Mouse (Mus musculus): ENCODE results near the gene Fxyd7. TPM values are rescaled to one million over a fixed set of nuclear protein-coding genes. Genes with fewer than 3 reads are reported as not detected.
A peak's percentile ranks its signal among the peaks of the same experiment; 100 is the strongest.

Gene Fxyd7
- 8.7 and 12.6 TPM in 2 replicates for polyA plus RNA-seq (2014; fragmentation: Nextera tagmentation; extraction: Ambion mirVana)

DNA sequence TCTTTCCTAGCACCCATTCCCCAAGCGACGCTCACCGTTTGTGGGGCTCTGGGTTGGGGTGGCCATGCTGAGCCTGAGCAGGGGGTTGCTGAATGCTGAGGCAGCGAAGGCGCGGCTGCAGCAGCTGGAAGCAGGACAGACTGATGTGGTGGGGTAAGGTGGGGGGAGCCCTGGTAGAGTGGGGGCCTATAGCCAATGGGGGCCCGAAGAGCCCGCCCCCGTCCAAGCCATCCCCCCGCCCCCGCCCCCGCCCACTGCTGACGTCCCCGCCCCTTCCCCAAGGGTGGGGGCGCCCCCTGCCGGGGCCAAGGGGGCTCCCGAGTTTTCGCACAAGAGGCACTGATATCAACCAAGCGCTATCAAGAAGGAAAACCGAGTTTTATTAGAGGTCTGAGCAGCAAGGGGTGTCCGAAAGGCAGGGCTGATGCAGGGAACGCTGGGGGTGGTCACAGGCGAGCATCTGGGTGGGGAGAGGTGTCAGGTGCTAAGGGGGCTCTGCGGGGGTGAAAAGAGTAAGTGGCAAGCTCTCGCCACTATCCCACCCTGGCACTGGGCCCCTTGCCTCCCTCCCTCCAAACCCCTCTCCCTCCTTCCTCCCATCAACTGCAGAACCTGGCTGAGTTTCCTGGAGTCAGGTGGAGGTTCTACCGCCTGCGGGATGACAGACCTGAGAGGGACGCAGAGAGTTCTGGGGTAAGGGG is at the start of gene Fxyd7:
Gene Fxyd7 (minus strand): TSS at position 147 of the 701 bp plus-strand sequence.
- peak within 1 kb of the TSS; percentile 31; the same call in 1 of the 2 replicates for H3K9ac ChIP-seq (ENCODE audit: low read depth, low read length)
- peaks cover 7% of the 10 kb centered on the region for H3K4me1 ChIP-seq (replicated peaks; ENCODE audit: control insufficient read depth, insufficient read depth, low read length)
- no peak within 1 kb of the TSS for H3K27ac ChIP-seq (ENCODE audit: low read depth, low read length)
- H3K9me3 ChIP-seq (ENCODE audit: control insufficient read depth, low read length), result no peaks in the 10 kb centered on the region
- ATAC-seq (ENCODE audit: low FRiP score), result no peak
- H3K36me3 ChIP-seq (ENCODE audit: control insufficient read depth, insufficient read depth, low read length), result no peaks in the 10 kb centered on the region
- 2% methylated on average over 26 of the region's 28 CpGs for WGBS
- DNase-seq (ENCODE audit: low spot score), result no peak
- H3K4me3 ChIP-seq (ENCODE audit: low read depth, low read length), result peak within 1 kb of the TSS; percentile 23
- H3K4me2 ChIP-seq (replicated peaks; ENCODE audit: low read depth, low read length), result peak within 1 kb of the TSS; percentile 29
- H3K27me3 ChIP-seq (ENCODE audit: control insufficient read depth, insufficient read depth, low read length), result peaks cover 53% of the 10 kb centered on the region

- WGBS, result 86% methylated on average over 14 of the region's 14 CpGs
- ATAC-seq (ENCODE audit: low FRiP score), result no peak
- no peaks in the 10 kb centered on the region for H3K36me3 ChIP-seq (ENCODE audit: control insufficient read depth, insufficient read depth, low read length)
- H3K9me3 ChIP-seq (ENCODE audit: control insufficient read depth, low read length), result no peaks in the 10 kb centered on the region
- H3K4me2 ChIP-seq (replicated peaks; ENCODE audit: low read depth, low read length), result no peak overlapping the region
- H3K9ac ChIP-seq (ENCODE audit: low read depth, low read length), result no peak overlapping the region
- no peak overlapping the region for H3K4me3 ChIP-seq (ENCODE audit: low read depth, low read length)
- H3K27me3 ChIP-seq (ENCODE audit: control insufficient read depth, insufficient read depth, low read length), result no peaks in the 10 kb centered on the region
- DNase-seq (ENCODE audit: low spot score), result no peak
- H3K4me1 ChIP-seq (replicated peaks; ENCODE audit: control insufficient read depth, insufficient read depth, low read length), result no peaks in the 10 kb centered on the region
- H3K27ac ChIP-seq (ENCODE audit: low read depth, low read length), result no peak overlapping the region
Observed at GRCm38 (mm10) chr7:31100786-31101185, 49.5 kb upstream of the Fxyd7 start.

DNA sequence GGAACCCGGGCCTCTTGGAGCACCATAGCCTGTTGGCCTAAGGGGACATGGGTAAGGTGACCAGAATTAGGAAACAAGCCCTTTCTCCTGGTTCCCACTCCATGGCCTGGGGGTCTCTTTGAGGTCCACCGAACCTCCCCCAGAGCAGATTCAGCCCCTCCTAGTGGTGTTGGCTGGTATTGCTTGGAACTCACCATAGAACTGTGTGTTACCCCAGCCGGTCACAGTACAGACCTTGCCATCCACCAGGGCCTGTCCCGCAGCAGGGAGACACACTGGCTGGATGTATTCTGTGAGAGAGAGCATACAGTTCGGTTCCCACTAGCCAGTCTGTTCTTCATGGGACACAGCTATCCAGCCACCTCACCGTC is 48.3 kb upstream of the Fxyd7 start:
- Histone ChIP-seq H3K4me1 (replicated peaks; ENCODE audit: control insufficient read depth, insufficient read depth, low read length) (no peaks in the 10 kb centered on the region), H3K9ac (ENCODE audit: low read depth, low read length) (no peak overlapping the region), H3K36me3 (ENCODE audit: control insufficient read depth, insufficient read depth, low read length) (no peaks in the 10 kb centered on the region), H3K27me3 (ENCODE audit: control insufficient read depth, insufficient read depth, low read length) (no peaks in the 10 kb centered on the region), H3K27ac (ENCODE audit: low read depth, low read length) (no peak overlapping the region), H3K4me3 (ENCODE audit: low read depth, low read length) (no peak overlapping the region), H3K4me2 (replicated peaks; ENCODE audit: low read depth, low read length) (no peak overlapping the region), H3K9me3 (ENCODE audit: control insufficient read depth, low read length) (no peaks in the 10 kb centered on the region)
- DNase-seq (ENCODE audit: low spot score) (no peak), ATAC-seq (ENCODE audit: low FRiP score) (no peak)
- 82% methylated on average over 6 of the region's 6 CpGs for WGBS

DNA sequence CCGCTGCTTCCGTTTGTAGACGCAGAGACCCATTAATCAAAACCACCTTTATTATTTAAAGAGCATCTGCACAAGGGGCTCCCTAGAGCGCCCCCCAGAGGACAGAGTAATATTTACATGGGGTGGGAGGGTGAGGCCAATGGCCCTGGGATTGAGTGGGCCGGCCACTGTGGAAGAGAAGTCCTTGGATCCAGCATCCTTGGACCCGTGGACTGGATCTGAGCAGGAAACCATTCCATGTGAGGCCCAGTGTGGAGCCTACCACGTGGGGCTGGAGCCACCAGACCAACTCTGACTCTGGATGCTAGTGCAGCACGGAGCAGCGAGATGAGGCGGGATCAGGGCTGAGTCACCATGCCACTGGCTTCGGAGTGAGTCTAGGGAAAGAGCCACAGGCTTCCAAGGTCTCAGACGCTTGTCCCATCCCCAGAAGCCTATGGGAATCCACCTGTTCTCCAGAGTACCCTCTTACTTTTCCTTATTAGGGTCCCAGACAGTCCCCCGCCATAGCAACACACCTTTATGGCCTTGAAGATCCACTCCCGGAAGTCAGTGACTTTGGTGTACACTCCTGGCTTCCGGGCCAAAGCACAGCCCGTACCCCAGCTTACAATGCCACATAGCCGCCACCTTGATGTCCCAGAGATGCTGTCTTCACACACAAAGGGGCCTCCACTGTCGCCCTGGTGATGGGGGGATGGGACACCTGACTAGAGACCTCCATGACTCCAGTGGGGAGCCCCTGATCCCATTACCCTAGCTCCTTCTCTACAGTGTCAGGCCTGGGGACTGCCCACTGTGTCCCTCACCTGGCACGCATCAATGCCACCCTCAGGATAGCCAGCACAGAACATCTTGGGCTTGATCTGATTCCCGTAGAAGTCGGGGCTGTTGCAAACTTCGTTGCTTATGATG is 47.7 kb upstream of the Fxyd7 start:
- DNase-seq (ENCODE audit: low spot score) (no peak), ATAC-seq (ENCODE audit: low FRiP score) (no peak)
- WGBS, result 77% methylated on average over 22 of the region's 22 CpGs

GRCm38 (mm10) chr7:31097583-31098248 is 46.4 kb upstream of the Fxyd7 start:
- WGBS, result 17% methylated on average over 12 of the region's 20 CpGs
- 0 out of 2 replicates have a peak overlapping the region, but pooled peaks have one; percentile 6 for H3K4me3 ChIP-seq (ENCODE audit: low read depth, low read length)
- H3K27me3 ChIP-seq (ENCODE audit: control insufficient read depth, insufficient read depth, low read length), result no peaks in the 10 kb centered on the region
- no peak overlapping the region for H3K27ac ChIP-seq (ENCODE audit: low read depth, low read length)
- DNase-seq (ENCODE audit: low spot score) (peak; percentile 96), ATAC-seq (ENCODE audit: low FRiP score) (peak; percentile 91)
- no peaks in the 10 kb centered on the region for H3K4me1 ChIP-seq (replicated peaks; ENCODE audit: control insufficient read depth, insufficient read depth, low read length)
- H3K4me2 ChIP-seq (replicated peaks; ENCODE audit: low read depth, low read length), result peak overlapping the region; percentile 21
- no peaks in the 10 kb centered on the region for H3K9me3 ChIP-seq (ENCODE audit: control insufficient read depth, low read length)
- H3K36me3 ChIP-seq (ENCODE audit: control insufficient read depth, insufficient read depth, low read length), result no peaks in the 10 kb centered on the region
- H3K9ac ChIP-seq (ENCODE audit: low read depth, low read length), result no peak overlapping the region

More for the DNA sequence above, 47.7 kb upstream of the Fxyd7 start:
- no peak overlapping the region for H3K9ac ChIP-seq (ENCODE audit: low read depth, low read length)
- no peaks in the 10 kb centered on the region for H3K4me1 ChIP-seq (replicated peaks; ENCODE audit: control insufficient read depth, insufficient read depth, low read length)
- no peaks in the 10 kb centered on the region for H3K27me3 ChIP-seq (ENCODE audit: control insufficient read depth, insufficient read depth, low read length)
- no peak overlapping the region for H3K4me2 ChIP-seq (replicated peaks; ENCODE audit: low read depth, low read length)
- H3K27ac ChIP-seq (ENCODE audit: low read depth, low read length), result no peak overlapping the region
- H3K36me3 ChIP-seq (ENCODE audit: control insufficient read depth, insufficient read depth, low read length), result no peaks in the 10 kb centered on the region
- H3K9me3 ChIP-seq (ENCODE audit: control insufficient read depth, low read length), result no peaks in the 10 kb centered on the region
- H3K4me3 ChIP-seq (ENCODE audit: low read depth, low read length), result no peak overlapping the region

DNA sequence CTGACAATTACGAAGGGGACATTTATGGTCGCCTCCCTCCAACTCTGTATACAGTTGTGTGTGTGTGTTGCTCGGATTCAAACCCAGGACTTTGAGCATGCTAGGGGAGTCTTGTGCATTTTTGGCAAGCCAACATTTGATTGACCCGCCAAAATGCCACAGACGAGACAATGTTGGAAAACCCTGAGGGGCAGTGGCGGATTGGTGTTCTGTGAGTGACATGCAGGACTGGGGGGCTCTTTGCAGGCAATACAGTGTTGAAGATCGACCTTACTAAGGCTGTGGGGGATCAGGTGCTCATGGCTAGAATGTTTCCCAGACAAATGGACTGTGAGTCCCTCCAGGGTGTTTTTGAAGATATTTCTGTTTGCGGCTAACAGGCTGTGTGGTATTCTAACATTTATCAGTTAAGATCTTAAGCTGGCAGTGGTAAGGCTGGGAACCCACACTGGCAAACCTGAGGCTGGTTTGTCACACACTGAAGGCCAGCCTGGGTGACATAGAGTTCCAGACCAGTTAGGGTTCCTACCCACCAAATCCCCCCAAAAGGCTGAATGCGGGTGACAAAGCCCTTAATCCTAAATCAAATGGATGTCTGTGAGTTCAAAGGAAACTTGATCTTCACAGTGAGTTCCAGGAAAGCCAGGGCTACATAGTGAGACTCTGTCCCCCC is 45.8 kb upstream of the Fxyd7 start:
- Histone ChIP-seq H3K4me2 (replicated peaks; ENCODE audit: low read depth, low read length) (no peak overlapping the region), H3K4me1 (replicated peaks; ENCODE audit: control insufficient read depth, insufficient read depth, low read length) (no peaks in the 10 kb centered on the region)
- DNase-seq (ENCODE audit: low spot score), result no peak

GRCm38 (mm10) chr7:31094774-31095501 is 43.7 kb upstream of the Fxyd7 start:
- Histone ChIP-seq H3K4me3 (ENCODE audit: low read depth, low read length) (no peak overlapping the region), H3K4me2 (replicated peaks; ENCODE audit: low read depth, low read length) (no peak overlapping the region), H3K36me3 (ENCODE audit: control insufficient read depth, insufficient read depth, low read length) (no peaks in the 10 kb centered on the region), H3K27me3 (ENCODE audit: control insufficient read depth, insufficient read depth, low read length) (no peaks in the 10 kb centered on the region), H3K9me3 (ENCODE audit: control insufficient read depth, low read length) (no peaks in the 10 kb centered on the region), H3K9ac (ENCODE audit: low read depth, low read length) (no peak overlapping the region), H3K27ac (ENCODE audit: low read depth, low read length) (no peak overlapping the region), H3K4me1 (replicated peaks; ENCODE audit: control insufficient read depth, insufficient read depth, low read length) (no peaks in the 10 kb centered on the region)
- DNase-seq (ENCODE audit: low spot score) (no peak), ATAC-seq (ENCODE audit: low FRiP score) (no peak)
- 33% methylated on average over 10 of the region's 12 CpGs for WGBS

More for the DNA sequence above, 45.8 kb upstream of the Fxyd7 start:
- Histone ChIP-seq H3K9me3 (ENCODE audit: control insufficient read depth, low read length) (no peaks in the 10 kb centered on the region), H3K27ac (ENCODE audit: low read depth, low read length) (no peak overlapping the region), H3K4me3 (ENCODE audit: low read depth, low read length) (no peak overlapping the region), H3K36me3 (ENCODE audit: control insufficient read depth, insufficient read depth, low read length) (no peaks in the 10 kb centered on the region), H3K27me3 (ENCODE audit: control insufficient read depth, insufficient read depth, low read length) (no peaks in the 10 kb centered on the region), H3K9ac (ENCODE audit: low read depth, low read length) (no peak overlapping the region)
- ATAC-seq (ENCODE audit: low FRiP score), result no peak
- 73% methylated on average over 9 of the region's 9 CpGs for WGBS

DNA sequence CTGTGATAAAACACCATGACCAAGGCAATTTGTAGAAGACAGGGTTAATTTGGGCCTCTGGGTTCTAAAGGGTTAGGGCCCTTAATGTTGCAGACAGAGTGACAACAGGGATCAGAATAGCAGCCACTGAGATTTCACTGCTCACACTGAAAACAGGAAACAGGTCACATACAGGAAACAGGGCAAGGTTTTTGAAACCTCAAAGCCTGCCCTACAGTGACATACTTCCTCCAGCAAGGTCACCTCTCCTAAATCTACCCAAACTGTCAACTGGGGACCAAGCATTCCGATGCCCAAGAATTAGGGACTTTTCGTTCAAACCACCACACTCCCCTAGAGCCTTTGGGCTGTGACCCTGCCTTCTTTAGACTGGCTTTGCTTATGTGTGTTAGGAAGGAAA is 38.5 kb upstream of the Fxyd7 start:
- no peaks in the 10 kb centered on the region for H3K27me3 ChIP-seq (ENCODE audit: control insufficient read depth, insufficient read depth, low read length)
- DNase-seq (ENCODE audit: low spot score), result no peak
- H3K4me1 ChIP-seq (replicated peaks; ENCODE audit: control insufficient read depth, insufficient read depth, low read length), result no peaks in the 10 kb centered on the region
- no peaks in the 10 kb centered on the region for H3K9me3 ChIP-seq (ENCODE audit: control insufficient read depth, low read length)
- 96% methylated on average over 2 of the region's 2 CpGs for WGBS
- no peak overlapping the region for H3K27ac ChIP-seq (ENCODE audit: low read depth, low read length)
- H3K36me3 ChIP-seq (ENCODE audit: control insufficient read depth, insufficient read depth, low read length), result no peaks in the 10 kb centered on the region
- H3K9ac ChIP-seq (ENCODE audit: low read depth, low read length), result no peak overlapping the region
- ATAC-seq (ENCODE audit: low FRiP score), result no peak
- H3K4me3 ChIP-seq (ENCODE audit: low read depth, low read length), result no peak overlapping the region
- H3K4me2 ChIP-seq (replicated peaks; ENCODE audit: low read depth, low read length), result no peak overlapping the region
